Mouse (Mus musculus) left cerebral cortex, postnatal 4 days (tissue): ENCODE results near the gene Lman2l. TPM values are rescaled to one million over a fixed set of nuclear protein-coding genes. Genes with fewer than 3 reads are reported as not detected.

ENCODE experiments used
- DNase-seq: peaks from one replicate; pipeline ENCODE4 v3.0.0-alpha.2; 2022
- intact Hi-C: fragments of 180-260 bp; cut with DNase I; formaldehyde crosslinking; loops from one replicate; pipeline ENCODE4 v1.15.1; 2025
- total RNA-seq, 2 experiments: library from RNA; stranded (reverse); gene quantifications; 2 replicates each; pipeline ENCODE4 v1.2.3; 2021

Lman2l gene
- total RNA-seq, 2 experiments from 2014 or later: 40.7 to 45.7 TPM

- no peak for DNase-seq
- intact Hi-C loops: no loop called here
These were observed 72.9 kb downstream of the Lman2l start, which contains the start of gene Fer1l5 for GRCm38 (mm10) chr1:36371934-36372845. Fer1l5 (plus strand) TSS chr1:36372291.

GRCm38 (mm10) chr1:36370918-36371317 is 74.2 kb downstream of the Lman2l start:
- intact Hi-C loops: no loop called here
- DNase-seq: no peak

Other genes starting within 250 kb of the Lman2l start
- 10 to 100 TPM; 54.7 to 56.0 TPM for gene Uggt1, start 200.6 kb downstream of the Lman2l start, total RNA-seq
- gene Neurl3, start 170.6 kb downstream of the Lman2l start, total RNA-seq: under 1 TPM; 0.34 to 0.56 TPM
- 1 to 10 TPM; 7.6 to 7.7 TPM for gene Arid5a, start 137.5 kb downstream of the Lman2l start, total RNA-seq
- 10 to 100 TPM; 61.4 to 67.1 TPM for gene Kansl3, start 76.1 kb downstream of the Lman2l start, total RNA-seq
- gene Fer1l5, start 73.0 kb downstream of the Lman2l start, total RNA-seq: under 1 TPM in 1 of 2 experiments, not detected in 1; 0.08 TPM
- gene Cnnm4, start 26.3 kb upstream of the Lman2l start, total RNA-seq: 10 to 100 TPM; 13.6 to 14.3 TPM
- gene Cnnm3, start 66.6 kb upstream of the Lman2l start, total RNA-seq: 10 to 100 TPM; 39.3 to 40.0 TPM
- gene Ankrd23, start 91.6 kb upstream of the Lman2l start, total RNA-seq: 1 to 10 TPM; 8.3 to 8.6 TPM
- gene Gm42417, start 94.2 kb upstream of the Lman2l start, total RNA-seq: not detected
- 10 to 100 TPM; 13.4 to 15.1 TPM for gene Ankrd39, start 102.2 kb upstream of the Lman2l start, total RNA-seq
- gene Sema4c, start 113.1 kb upstream of the Lman2l start, total RNA-seq: 10 to 100 TPM; 60.5 to 65.4 TPM
- gene Fam178b, start 237.9 kb upstream of the Lman2l start, total RNA-seq: not detected
- gene Cox5b, start 246.2 kb upstream of the Lman2l start, total RNA-seq: 100 to 1,000 TPM; 457 to 466 TPM